In genomic region chr10:62111207-62111576, GRCm38 (mm10) we compare ENCODE assay signal across 7 mouse cellular contexts. TPM values are rescaled to one million over a fixed set of nuclear protein-coding genes. Genes with fewer than 3 reads are reported as not detected.
DNase-seq lines count a peak whose midpoint lies in the region; ATAC-seq lines count a peak whose summit lies in the region.

No protein-coding gene starts in this region.

- 39% methylated on average over 6 of the region's 6 CpGs for WGBS in embryonic facial prominence, embryonic 12.5 days
- WGBS in hindbrain, embryonic 16.5 days = 38% methylated on average over 6 of the region's 6 CpGs
- 36% methylated on average over 6 of the region's 6 CpGs for WGBS in midbrain, embryonic 13.5 days

- H3K4me1 ChIP-seq in embryonic facial prominence, embryonic 12.5 days = peaks cover 4% of the 10 kb centered on the region; the same call in 1 of the 2 replicates
- peaks cover 16% of the 10 kb centered on the region for H3K4me1 ChIP-seq in hindbrain, embryonic 16.5 days (ENCODE audit: control insufficient read depth, insufficient read depth, low read depth, low read length)
- H3K4me1 ChIP-seq in midbrain, embryonic 13.5 days (replicated peaks) = peaks cover 26% of the 10 kb centered on the region

- peaks cover 35% of the 10 kb centered on the region for H3K27me3 ChIP-seq in embryonic facial prominence, embryonic 12.5 days
- peaks cover under 1% of the 10 kb centered on the region; the same call in 1 of the 2 replicates for H3K27me3 ChIP-seq in hindbrain, embryonic 16.5 days (replicated peaks; ENCODE audit: control insufficient read depth, insufficient read depth, low read length)
- peaks cover 58% of the 10 kb centered on the region for H3K27me3 ChIP-seq in midbrain, embryonic 13.5 days

- H3K9me3 ChIP-seq in embryonic facial prominence, embryonic 12.5 days = no peaks in the 10 kb centered on the region
- H3K9me3 ChIP-seq in hindbrain, embryonic 16.5 days (ENCODE audit: control insufficient read depth, low read length) = no peaks in the 10 kb centered on the region
- H3K9me3 ChIP-seq in midbrain, embryonic 13.5 days = no peaks in the 10 kb centered on the region

- H3K36me3 ChIP-seq in embryonic facial prominence, embryonic 12.5 days = no peaks in the 10 kb centered on the region
- H3K36me3 ChIP-seq in hindbrain, embryonic 16.5 days (ENCODE audit: control insufficient read depth, insufficient read depth, low read length) = no peaks in the 10 kb centered on the region
- peaks cover 11% of the 10 kb centered on the region for H3K36me3 ChIP-seq in midbrain, embryonic 13.5 days

- peak overlapping the region; percentile 97 for H3K4me2 ChIP-seq in embryonic facial prominence, embryonic 12.5 days (replicated peaks)
- peak overlapping the region; percentile 87 for H3K4me2 ChIP-seq in hindbrain, embryonic 16.5 days (ENCODE audit: low read length)
- H3K4me2 ChIP-seq in midbrain, embryonic 13.5 days (replicated peaks) = peak overlapping the region; percentile 89

- peak; percentile 37 to 58 for DNase-seq in left cerebral cortex, adult 9 months (ENCODE audit: low spot score in 2 of 2)
- no peak for DNase-seq in left cerebral cortex, adult 11 months (ENCODE audit: low spot score)
- DNase-seq in c-Kit-positive CD71-positive TER-119-positive erythroid progenitor cells, embryonic 14.5 days (ENCODE audit: low spot score) = no peak
- DNase-seq in embryo, embryonic 11 days = no peak

- H3K27ac ChIP-seq in embryonic facial prominence, embryonic 12.5 days = no peak overlapping the region
- no peak overlapping the region for H3K27ac ChIP-seq in hindbrain, embryonic 16.5 days (ENCODE audit: low read depth, low read length)
- no peak overlapping the region for H3K27ac ChIP-seq in midbrain, embryonic 13.5 days

- ATAC-seq in embryonic facial prominence, embryonic 12.5 days (ENCODE audit: insufficient number of reproducible peaks, insufficient read depth, low FRiP score, low TSS enrichment) = 0 out of 2 replicates have a peak, but pooled peaks have one; percentile 13
- ATAC-seq in hindbrain, embryonic 16.5 days = peak; percentile 29
- ATAC-seq in midbrain, embryonic 13.5 days = peak; percentile 57

- H3K9ac ChIP-seq in embryonic facial prominence, embryonic 12.5 days = peak overlapping the region; percentile 75
- peak overlapping the region; percentile 96 for H3K9ac ChIP-seq in hindbrain, embryonic 16.5 days (ENCODE audit: low read depth, low read length)
- peak overlapping the region; percentile 90; the same call in 1 of the 2 replicates for H3K9ac ChIP-seq in midbrain, embryonic 13.5 days (replicated peaks)

- peak overlapping the region; percentile 74 for H3K4me3 ChIP-seq in embryonic facial prominence, embryonic 12.5 days
- peak overlapping the region; percentile 75 for H3K4me3 ChIP-seq in hindbrain, embryonic 16.5 days (ENCODE audit: low read length)
- H3K4me3 ChIP-seq in midbrain, embryonic 13.5 days (replicated peaks) = peak overlapping the region; percentile 76

RNA-seq across cellular contexts. Expression of gene Neurog3, which starts 21.7 kb away (rescaled TPM):
- polyA plus RNA-seq in embryonic facial prominence, embryonic 12.5 days (2016; fragmentation: Nextera tagmentation; extraction: Ambion mirVana) = 0.22 and 0.24 TPM in 2 replicates
- polyA plus RNA-seq in hindbrain, embryonic 16.5 days (2015; fragmentation: Nextera tagmentation; extraction: Ambion mirVana) = not detected in 2 replicates
- 0.48 and 0.65 TPM in 2 replicates for polyA plus RNA-seq in midbrain, embryonic 13.5 days (2015; fragmentation: Nextera tagmentation; extraction: Ambion mirVana)

RNA-seq across cellular contexts. Expression of gene Fam241b, which starts 32.5 kb away (rescaled TPM):
- polyA plus RNA-seq in embryonic facial prominence, embryonic 12.5 days (2016; fragmentation: Nextera tagmentation; extraction: Ambion mirVana) = 20.9 and 22.3 TPM in 2 replicates
- 164 and 193 TPM in 2 replicates for polyA plus RNA-seq in hindbrain, embryonic 16.5 days (2015; fragmentation: Nextera tagmentation; extraction: Ambion mirVana)
- polyA plus RNA-seq in midbrain, embryonic 13.5 days (2015; fragmentation: Nextera tagmentation; extraction: Ambion mirVana) = 110 and 118 TPM in 2 replicates

Comparison
In these comparisons a context has a peak if more than half of its experiments do, and no peak if none do; other contexts are left out.
1. DNase-seq: peak in left cerebral cortex, adult 9 months (2 of 2); none in left cerebral cortex, adult 11 months (single experiment), c-Kit-positive CD71-positive TER-119-positive erythroid progenitor cells, embryonic 14.5 days (single experiment) and embryo, embryonic 11 days (single experiment).
2. Peak in every context shown above with its lines, with median percentiles within 50 percentile points of each other: ATAC-seq, H3K4me2 ChIP-seq, H3K4me3 ChIP-seq and H3K9ac ChIP-seq.